Mouse (Mus musculus) kidney, postnatal 25 days (tissue): ENCODE results near the gene Msantd3.

ENCODE experiments used
- DNase-seq, 2 experiments: peaks; one replicate each; pipeline ENCODE4 v3.0.0; 2021; ENCODE audit warnings: mixed read lengths in 2 of 2

The Msantd3 gene

DNA sequence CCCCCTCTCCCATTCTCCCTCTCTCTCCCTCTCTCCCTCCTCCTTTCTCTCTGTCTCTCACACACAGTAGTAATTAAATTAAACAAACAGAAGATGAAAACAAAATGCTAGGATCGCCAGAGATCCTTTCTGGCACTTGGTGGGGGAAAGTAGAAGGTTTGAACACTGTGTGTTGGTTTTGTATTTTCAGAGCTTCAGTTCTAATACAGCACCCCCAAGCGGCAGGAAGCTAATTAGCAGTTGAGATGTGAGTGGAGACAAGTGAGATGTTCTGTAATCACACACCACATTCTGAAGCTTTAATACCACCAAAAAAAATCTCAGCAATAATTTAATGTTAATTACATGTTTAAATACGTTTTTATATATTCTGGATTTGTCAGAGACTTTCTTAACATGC, 16.0 kb downstream of the Msantd3 start:
- DNase-seq: peak in 1 of 2 experiments; percentile 77

DNA sequence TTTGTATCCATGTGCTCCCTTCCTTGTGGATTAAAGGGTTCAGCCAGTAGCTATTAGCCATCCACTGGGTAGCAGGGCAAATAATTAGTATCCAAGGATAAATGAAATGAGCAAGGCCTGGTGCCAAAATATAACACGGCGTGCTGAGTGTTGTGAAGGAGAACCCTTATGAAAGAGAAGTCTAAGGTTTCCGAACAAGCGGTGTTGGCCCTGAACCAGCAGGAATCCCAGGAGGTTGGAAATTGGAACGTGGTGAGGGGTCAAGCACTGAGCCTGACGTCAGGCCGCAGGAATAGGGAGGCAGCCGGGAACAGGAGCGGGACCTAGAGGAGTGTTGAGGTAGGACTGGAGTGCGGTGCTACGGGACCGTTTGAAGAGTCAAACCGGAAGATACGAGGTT, 19.9 kb downstream of the Msantd3 start:
- DNase-seq: no peak

DNA sequence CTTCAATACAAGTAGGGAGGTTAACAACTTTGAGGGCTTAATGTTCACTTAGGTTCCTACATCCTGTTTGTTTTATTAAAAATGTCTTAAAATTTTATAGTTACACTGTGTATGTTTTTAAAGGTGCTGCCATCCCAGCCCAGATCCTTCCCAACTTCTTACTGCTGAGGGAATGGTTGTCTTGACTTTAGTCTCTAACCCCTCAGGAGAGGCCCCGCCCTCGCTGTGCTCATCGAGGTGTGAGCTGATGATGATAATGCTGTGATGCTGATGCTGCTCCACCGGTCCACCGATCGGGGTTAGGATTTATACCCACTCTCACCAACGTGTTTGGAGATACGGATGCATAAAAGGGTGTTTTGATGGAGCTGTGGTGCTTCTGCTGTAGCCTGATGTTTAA, 22.1 kb downstream of the Msantd3 start:
- no peak for DNase-seq

DNA sequence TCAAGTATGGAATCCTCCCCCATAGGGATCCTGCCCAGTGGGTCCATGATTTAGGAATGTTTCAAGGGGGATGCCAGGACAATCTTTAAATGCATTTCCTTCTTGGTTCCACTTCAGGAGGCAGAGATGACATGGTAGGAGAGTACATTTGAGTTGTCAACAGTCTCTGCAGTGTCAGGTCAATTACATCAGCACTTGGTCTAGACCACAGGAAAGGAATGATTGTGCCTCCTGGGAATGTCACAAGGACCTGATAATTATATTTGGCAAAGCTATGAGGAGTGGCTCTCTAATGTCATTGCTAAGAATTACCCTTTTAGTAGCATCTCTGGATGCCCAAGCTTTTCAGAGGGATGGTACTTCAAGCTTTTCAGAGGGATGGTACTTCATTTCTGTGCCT, 25.2 kb downstream of the Msantd3 start:
- DNase-seq: no peak

DNA sequence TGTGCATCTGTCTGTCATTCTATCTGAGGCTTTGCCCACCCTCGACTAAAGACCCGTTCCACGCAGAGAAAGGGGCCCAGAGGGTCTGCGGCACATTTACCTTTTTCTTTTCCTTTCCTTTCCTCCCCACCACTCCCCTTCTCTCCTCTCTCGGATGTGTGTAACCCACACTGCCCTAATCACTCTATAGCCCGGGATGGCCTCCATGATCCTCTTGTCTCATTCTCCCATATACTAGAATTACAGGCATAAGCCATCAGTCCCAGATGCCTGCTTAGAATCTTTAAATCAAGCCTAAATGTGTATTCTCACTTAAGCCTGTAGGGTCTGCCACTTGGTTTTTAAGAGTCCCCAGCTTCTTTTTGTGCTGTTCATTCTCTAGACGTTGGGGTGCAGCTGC, 36.6 kb downstream of the Msantd3 start:
- no peak for DNase-seq

DNA sequence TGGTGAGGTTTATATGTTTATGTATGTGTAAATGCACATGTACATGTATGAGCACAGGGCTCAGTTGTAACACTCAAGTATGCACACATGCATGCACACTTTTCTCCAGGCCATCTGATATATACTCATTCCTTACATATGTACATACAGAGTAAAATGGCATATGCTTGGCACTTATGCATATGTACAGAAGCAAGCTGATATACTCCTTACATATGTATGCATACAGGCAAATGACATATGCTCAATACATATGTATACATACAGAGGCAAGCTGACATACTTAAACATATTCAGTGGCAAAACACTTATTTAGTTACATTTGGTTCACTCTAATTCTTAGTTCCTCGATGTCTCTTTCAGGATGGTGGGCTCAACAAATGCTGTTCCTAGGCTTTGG, 38.1 kb downstream of the Msantd3 start:
- DNase-seq: no peak

DNA sequence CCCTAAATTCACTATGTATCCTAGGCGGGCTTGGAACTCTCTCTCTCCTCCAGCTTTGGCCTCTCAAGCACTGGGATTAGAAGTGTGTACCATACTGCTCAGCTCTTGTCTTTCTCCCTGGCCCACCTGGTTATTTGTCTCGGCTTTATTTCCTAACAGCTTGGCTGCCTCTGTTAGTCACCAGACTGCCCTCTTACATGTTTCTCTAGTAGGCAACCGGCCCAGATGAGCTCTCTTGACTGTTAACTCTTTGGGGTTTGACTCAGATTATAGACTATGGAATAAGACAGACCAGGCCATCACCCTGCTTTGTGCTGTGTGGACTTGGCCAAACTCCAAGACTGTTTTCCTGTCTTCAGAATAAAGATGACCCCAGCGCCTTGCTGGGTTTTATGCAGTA, 38.7 kb downstream of the Msantd3 start:
- DNase-seq: no peak

DNA sequence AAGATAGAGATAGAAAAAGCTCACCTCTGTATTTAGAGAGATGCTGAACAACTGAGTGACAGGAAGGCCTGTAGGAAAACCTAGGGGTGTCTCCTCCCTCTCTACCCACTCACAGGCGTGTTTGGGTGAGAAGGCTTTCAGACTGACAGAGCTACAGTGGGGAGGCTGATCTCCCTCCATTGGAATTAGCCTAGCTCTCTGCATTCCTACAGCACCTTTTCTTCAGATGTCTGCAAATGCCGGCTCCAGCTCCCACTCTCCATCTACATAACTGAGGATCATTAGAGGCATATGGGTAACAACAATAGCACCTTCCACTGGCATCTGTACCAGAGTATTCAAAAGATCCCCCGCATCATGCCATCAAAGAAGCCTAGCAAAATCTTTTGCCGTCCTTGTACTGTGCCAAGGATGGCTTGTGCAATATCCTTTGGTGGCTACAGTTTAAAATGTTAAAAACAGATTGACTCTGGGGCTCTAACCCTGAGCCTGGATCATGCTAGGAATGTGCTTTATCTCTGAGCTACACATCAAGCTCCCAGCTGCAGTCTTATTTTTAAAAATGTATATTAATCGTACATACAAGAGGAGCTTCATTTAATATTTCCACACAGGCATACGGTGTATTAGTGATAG, 39.9 kb downstream of the Msantd3 start:
- DNase-seq: no peak

DNA sequence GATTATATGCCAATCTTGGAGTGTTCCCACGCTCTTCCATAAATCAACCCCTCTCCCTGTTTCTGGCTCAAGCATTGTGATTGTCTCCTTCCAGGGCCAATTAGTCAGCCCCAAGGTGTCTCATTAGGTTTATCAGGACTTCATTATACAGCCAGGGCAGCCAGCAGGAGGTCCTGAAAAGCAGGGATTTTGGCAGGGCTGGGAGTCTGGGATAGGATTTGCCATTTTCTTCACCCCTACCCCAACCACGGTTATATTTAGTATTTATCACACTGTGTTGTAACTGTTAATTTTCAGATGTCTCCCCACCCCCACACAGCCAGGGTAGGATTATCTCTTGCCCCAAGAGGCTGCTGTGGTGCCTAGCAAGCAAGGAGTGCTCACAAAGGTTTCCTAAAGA, 41.5 kb downstream of the Msantd3 start:
- DNase-seq: no peak

DNA sequence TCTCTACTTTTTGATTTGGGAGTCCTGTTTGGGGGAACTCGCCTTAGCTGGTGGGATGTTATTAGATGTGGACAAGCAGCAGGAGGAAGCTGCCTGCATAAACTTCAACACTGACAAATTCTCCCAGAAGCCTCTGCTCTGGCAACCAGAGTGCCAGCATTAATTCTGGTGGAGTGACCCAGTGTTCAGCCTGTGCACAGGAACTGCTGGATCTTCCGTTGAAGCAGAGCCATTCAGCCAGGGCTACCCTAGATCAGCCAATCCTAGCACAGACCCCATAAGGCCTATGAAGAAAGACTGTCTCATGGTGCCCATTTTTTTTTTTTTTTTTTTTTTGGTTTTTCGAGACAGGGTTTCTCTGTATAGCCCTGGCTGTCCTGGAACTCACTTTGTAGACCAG, 42.3 kb downstream of the Msantd3 start:
- no peak for DNase-seq

DNA sequence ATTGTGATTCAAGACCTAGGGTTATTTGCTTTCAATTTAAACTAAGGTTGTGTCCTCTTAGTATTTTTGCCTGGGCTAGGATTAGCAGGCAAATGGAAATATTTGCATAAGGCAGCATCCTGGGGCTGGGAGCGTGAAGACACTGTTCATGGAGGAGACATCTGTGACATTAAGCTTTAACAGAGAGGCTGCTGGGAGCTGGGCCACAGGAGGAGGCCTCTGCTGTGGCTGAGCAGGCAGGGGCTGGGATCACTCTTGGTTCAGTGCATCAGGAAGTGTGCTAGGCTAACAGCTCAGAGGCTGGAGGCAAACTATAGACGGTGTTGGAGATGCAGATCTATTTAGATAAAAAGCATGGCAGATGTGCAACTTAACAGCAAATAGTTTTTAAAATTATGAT, 43.2 kb downstream of the Msantd3 start:
- DNase-seq: no peak

DNA sequence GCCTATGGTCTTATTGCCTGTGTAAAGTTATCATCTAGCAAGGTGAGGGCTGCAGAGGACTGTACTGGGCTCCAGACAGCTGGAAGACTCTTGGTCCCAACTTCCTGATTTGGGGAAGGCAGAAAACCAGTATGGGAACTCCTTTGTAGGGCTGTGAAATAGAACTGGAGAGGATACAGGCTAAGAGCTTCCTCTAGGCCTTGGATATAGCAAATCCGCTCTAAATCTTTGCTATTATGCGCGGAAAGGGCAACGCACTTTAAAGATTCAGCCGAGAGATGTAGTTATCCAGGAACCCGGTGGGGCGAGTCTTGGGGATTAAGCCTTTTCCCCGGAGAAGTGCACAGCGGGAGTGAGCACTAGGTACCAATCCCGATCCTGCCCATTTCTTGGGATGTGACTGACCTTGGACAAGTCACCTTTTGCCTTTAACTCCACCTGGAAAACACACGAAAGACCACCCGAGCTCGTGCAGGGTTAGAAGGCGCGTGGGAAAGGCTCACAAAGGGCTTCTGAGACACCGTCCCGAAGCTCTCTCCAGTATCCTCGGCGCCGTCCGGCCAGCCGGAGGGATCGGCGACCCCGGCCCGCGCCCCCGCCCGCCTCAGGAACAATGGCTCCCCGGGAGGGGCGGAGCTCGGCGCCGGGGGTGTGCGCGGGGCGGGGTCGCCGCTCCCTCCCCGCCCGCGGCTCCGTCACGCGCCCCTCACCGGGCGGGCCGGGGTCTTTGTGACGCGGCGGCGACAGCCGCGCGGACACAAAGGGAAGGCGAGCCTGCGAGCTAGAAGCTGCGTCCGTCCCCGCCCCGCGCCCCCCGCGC, 44.9 kb downstream of the Msantd3 start, which contains the start of gene Tmeff1:
TSS of gene Tmeff1 (plus strand) at position 754 of the 820 bp plus-strand sequence.
- peak; percentile 5 to 46 for DNase-seq

DNA sequence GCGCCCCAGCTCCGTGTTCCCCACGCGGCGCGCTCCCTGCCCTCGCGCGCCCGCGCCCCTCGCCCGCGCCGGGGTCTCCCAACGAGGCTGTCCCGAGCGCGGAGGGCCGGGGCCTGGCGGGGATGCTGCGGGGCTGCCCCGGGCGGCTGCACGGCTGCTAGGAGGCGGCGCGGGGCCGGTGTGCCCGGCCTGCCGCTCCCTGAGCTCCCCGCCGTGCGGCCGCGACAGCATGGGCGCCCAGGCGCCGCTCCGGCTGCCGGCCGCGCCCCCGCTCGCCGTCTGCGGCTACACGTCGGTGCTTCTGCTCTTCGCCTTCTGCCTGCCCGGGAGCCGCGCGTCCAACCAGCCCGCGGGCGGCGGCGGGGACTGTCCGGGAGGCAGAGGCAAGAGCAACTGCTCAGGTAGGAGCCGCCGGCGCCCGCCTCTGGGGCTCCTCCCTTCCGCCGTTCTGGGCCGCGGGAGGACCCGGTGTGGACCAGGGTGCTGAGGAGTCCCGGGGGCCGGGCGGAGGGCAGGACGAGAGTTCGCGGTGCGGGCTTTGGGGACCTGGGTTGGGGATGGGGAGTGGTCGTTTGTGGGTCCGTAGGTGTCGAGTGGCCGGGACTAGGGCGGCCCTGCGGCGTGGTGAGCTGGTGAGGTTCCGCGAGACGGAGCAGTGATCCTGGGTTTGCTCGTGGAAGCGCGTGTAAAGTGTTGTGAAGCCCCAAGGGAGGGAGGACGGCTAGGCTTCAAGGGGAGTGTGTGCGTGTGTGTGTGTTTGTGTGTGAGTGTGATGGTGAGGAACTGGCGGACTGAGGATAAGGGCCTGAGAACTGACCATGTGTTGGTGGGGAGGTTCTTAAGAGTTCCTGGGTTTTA, 45.7 kb downstream of the Msantd3 start:
- DNase-seq: peak; percentile 36 to 58

DNA sequence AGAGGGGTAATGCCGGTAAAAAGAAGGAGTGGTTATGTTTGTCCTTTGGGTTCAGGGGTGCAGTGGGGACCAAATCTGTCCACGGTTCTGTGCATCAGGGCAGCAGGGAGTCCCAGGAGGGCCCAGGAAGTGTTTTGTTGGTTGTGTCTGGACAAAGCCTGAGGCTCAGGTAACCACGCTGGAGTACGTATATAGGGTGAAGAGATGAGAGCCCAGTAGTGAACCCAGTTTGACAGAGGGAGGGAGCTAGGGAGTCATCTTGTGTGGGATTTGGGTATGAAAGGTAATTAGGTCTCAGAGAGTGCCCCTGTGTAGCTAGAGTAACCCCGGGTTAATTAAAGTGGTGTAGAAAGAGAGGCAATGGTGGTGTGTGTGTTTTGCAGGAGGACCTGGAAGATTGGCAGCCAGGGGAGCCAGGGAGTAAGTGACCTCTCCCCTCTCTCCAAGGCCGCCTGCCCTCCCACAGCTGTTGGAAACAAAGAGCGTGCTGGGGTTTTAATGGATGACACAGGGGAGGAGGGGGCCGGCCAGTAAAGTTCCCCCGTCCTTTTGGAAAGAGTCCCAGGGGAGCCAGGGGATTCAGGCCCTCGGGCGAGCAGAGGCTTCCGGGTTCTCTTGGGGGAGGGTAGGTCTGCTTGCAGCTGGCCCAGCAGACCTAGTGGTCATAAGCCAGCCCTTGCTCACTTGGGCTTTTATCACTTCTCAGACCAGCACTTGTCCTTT, 46.5 kb downstream of the Msantd3 start:
- peak; percentile 4 to 42 for DNase-seq

DNA sequence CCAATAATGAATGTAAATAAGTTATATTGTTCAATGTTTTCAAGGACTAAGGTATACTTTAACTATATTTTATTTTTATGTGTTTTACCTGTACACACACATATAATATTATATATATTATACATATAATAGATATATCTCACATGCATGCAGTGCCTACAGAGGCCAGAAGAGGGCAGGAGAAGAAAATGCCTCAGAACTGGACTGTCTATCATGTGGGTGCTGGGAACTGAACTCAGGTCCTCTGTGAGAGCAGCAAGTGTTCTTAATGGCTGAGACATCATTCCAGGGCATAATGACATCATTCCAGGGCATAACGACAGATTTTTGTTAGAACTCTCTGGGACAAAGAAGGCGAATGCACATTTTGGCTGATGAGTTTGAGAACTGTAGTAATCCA, 47.8 kb downstream of the Msantd3 start:
- no peak for DNase-seq

DNA sequence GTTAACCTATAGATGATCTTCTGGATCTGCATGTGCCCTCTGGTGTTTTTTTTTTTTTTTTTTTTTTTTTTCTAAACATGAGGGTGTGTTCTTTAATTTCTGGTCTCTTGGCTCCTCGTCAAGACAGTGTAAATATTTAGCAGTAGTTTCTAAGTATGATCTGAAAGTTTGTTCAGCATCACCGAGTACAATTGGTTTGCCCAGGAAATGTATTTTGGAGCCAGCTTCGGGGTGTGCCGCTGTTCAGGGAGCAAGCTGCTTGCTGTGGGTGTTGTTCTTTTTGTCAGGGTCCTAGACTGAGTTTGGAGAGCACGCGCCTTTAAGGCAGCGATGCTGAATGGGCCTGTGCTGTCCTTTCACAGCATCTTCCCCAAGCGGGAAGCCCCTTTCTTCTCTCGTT, 48.8 kb downstream of the Msantd3 start:
- DNase-seq: no peak

DNA sequence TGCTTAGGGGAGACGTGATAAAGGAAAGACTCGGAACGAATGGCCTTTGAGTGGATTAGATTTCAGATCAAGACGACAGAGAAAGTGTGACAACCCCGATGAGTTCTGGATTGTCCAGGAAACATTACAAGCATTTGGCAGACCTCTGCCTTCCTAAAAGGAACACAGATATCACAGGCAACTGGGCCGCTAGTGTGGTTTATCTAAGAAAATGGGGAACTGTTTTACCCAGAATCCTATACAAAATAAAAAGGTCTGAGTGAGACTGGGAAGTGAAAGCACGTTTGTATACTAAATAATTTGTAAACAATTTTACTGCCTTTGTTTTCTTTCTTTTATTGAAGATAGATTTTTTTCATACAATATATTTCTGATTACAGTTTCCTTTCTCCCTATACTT, 51.1 kb downstream of the Msantd3 start:
- DNase-seq: no peak

DNA sequence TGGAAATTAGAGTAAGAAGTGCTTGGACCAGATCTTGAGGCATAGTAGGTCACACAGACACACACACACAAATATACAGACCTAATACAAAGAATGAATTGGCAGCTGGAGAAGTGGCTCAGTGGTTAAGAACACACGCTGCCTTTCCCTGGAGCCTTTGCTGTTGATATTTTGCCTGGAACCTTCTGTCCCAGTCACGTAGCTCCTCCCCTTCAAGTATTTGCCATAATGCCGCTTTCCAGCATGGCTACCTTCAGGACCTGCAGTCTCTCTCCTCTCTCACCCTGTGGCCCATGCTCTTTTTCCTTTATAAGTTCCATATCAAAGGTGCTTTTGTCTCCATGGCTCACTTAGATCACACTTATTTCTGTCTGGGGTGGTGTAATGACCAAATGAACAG, 51.7 kb downstream of the Msantd3 start:
- DNase-seq: no peak

DNA sequence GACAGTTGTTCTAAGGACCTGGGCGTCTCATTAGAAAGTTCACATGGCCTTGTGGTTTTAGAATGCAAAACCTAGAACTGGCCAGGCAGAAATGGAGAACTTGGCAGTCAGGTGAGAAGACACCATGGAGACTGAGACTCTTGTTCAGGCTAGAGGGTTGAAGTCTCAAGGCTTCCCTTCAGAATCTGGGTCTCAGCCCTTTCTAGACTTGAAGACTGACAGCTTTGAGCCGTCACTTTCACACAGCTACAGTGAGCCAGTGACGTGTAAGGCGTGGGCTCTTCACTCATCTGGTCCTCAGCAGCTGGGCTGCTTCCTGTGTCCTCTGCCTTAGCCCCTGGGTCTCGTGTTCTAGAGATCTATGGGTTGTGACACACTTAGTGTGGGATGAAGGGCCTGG, 52.6 kb downstream of the Msantd3 start:
- DNase-seq: no peak

DNA sequence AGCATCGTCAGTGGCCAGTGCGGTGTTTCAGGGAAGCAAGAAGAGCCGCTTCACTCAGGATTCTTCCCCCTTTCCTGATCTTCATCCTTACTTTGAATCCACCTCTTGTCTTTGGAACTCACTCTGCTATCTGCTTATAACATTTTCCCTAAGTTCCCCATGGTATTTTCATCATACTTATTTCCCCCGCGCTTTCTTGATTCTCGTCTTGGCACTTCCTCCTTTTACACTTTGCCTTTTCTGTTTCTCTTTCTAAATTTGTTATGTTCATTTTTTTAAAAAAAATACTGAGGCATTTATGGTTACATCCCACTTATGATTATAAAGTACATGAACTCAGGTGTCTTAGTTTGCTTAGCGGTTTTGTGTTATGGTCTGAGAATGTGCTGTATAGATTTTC, 53.1 kb downstream of the Msantd3 start:
- DNase-seq: no peak

DNA sequence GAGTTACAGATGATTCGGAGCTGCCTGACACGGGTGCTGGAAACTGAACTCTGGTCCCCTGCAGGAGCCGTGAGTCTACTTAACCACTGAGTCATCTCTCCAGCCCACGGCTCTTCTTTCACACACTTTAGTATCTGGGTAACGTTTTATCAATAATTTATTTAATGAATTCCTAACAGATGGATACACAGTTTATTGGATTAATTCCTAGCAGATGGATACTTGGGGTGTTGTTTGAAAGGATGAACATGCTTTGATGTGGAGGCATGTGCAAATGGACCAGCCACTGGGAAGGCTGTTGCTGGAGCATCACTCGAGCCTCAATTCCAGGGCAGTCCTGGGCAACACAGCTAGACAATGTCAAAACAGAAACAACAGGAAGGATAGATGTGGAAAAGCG, 56.4 kb downstream of the Msantd3 start:
- no peak for DNase-seq

DNA sequence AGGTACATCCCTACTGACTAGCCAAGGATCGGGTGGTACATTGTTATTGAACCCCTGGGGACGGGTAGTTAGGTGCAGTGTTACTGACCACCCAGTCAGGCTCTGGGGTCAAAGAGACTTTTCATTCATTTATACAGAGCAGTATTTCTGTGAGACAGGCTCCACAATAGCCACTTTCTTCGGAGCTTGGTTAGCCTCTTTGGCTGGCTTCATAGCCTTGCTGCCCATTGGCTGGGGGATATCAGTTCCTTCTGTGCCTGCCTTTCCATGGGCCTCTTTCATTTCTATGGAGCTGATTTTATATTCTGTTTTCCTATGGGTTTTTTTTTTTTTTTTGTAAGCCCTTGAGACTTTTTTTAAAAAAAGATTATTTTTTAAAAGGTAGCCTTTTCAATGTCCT, 65.9 kb downstream of the Msantd3 start:
- DNase-seq: no peak

DNA sequence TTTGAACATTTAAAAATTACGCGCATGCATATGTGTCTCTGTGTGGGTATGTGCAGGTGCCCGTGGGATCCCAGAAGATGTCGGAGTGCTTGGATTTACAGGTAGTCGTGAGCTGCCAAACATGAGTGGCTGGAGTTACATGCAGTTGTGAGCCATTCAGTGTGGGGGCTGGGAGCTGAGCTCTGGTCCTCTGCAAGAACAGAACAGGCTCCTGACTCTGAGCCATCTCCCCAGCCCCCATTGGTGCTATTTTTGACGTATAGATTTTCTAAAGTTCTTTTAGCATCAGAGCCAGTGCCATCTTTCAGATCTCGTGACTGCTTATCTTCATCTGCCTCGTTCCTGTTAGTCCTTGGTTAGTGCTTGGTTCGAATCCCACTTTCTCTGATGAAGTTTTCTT, 69.8 kb downstream of the Msantd3 start:
- DNase-seq: no peak
